Mouse (Mus musculus) liver, embryonic 12.5 days (tissue): ENCODE results near the gene Sclt1. TPM values are rescaled to one million over a fixed set of nuclear protein-coding genes. Genes with fewer than 3 reads are reported as not detected.

Source experiments
- ATAC-seq: fragments of 200-750 bp; cut with Nextera tagmentation; 2 replicates; pipeline ENCODE4 v1.8.0; 2017; ENCODE audit warnings: moderate number of reproducible peaks, mild to moderate bottlenecking, moderate library complexity
- H3K27ac ChIP-seq: fragments of 300-500 bp; sonication (generic); 2 replicates; pipeline ENCODE4 v1.5.1; 2016; ENCODE audit warnings: mild to moderate bottlenecking
- H3K27me3 ChIP-seq: fragments of 300-500 bp; sonication (generic); replicated peaks from 2 replicates; pipeline ENCODE4 v1.6.1; 2016; ENCODE audit warnings: mild to moderate bottlenecking, moderate library complexity
- H3K36me3 ChIP-seq: fragments of 300-500 bp; sonication (generic); 2 replicates; pipeline ENCODE4 v1.6.1; 2016; ENCODE audit warnings: mild to moderate bottlenecking, moderate library complexity
- H3K4me1 ChIP-seq: fragments of 300-500 bp; sonication (generic); 2 replicates; pipeline ENCODE4 v1.6.1; 2016
- H3K4me2 ChIP-seq: fragments of 300-500 bp; sonication (generic); 2 replicates; pipeline ENCODE4 v1.6.1; 2016; ENCODE audit warnings: mild to moderate bottlenecking, moderate library complexity
- H3K4me3 ChIP-seq: fragments of 300-500 bp; sonication (generic); 2 replicates; pipeline ENCODE4 v1.5.1; 2016; ENCODE audit warnings: mild to moderate bottlenecking, moderate library complexity
- H3K9ac ChIP-seq: fragments of 300-500 bp; sonication (generic); 2 replicates; pipeline ENCODE4 v1.6.1; 2016; ENCODE audit warnings: mild to moderate bottlenecking, moderate library complexity
- H3K9me3 ChIP-seq: fragments of 300-500 bp; sonication (generic); replicated peaks from 2 replicates; pipeline ENCODE4 v1.6.1; 2016; ENCODE audit warnings: mild to moderate bottlenecking, moderate library complexity
- WGBS: fragments of 180-500 bp; shearing (Covaris S2); methylation state at CpG from one replicate; pipeline ENCODE4 v1.1.7; 2016; ENCODE audit not compliant: insufficient replicate concordance; 5-methylcytosine and 5-hydroxymethylcytosine counted together
- polyA plus RNA-seq: library from polyadenylated mRNA; unstranded; fragments of >200 nt; fragmentation: Nextera tagmentation; extraction: Ambion mirVana; gene quantifications from 2 replicates; pipeline ENCODE4 v1.2.1, GENCODE M21; 2016

Gene Sclt1
- polyA plus RNA-seq, 1 experiment from 2014 or later: 8.1 TPM

GRCm38 (mm10) chr3:41581436-41581835, 160.9 kb downstream of the Sclt1 start:
- WGBS: 74% methylated on average over 8 of the region's 8 CpGs
- no peak overlapping the region for H3K4me3 ChIP-seq
- no peaks in the 10 kb centered on the region for H3K9me3 ChIP-seq
- peak; percentile 41; the same call in 1 of the 2 replicates for ATAC-seq
- H3K9ac ChIP-seq: no peak overlapping the region
- peak overlapping the region; percentile 24 for H3K4me2 ChIP-seq
- peak overlapping the region; percentile 75 for H3K27ac ChIP-seq
- H3K36me3 ChIP-seq: peaks cover 43% of the 10 kb centered on the region
- peaks cover 69% of the 10 kb centered on the region for H3K4me1 ChIP-seq
- H3K27me3 ChIP-seq: no peaks in the 10 kb centered on the region

GRCm38 (mm10) chr3:41580401-41581323, 161.7 kb downstream of the Sclt1 start:
- H3K27ac ChIP-seq: peak overlapping the region; percentile 75
- H3K9ac ChIP-seq: no peak overlapping the region
- H3K27me3 ChIP-seq: no peaks in the 10 kb centered on the region
- ATAC-seq: no peak
- WGBS: 74% methylated on average over 14 of the region's 14 CpGs
- peaks cover 67% of the 10 kb centered on the region for H3K4me1 ChIP-seq
- H3K36me3 ChIP-seq: peaks cover 40% of the 10 kb centered on the region
- H3K9me3 ChIP-seq: no peaks in the 10 kb centered on the region
- no peak overlapping the region for H3K4me3 ChIP-seq
- H3K4me2 ChIP-seq: peak overlapping the region; percentile 24; the same call in 1 of the 2 replicates

- H3K4me2 ChIP-seq: no peak overlapping the region
- no peaks in the 10 kb centered on the region for H3K27me3 ChIP-seq
- H3K4me3 ChIP-seq: no peak overlapping the region
- peaks cover 68% of the 10 kb centered on the region for H3K4me1 ChIP-seq
- no peak for ATAC-seq
- 68% methylated on average over 4 of the region's 4 CpGs for WGBS
- H3K27ac ChIP-seq: no peak overlapping the region
- peaks cover 32% of the 10 kb centered on the region for H3K36me3 ChIP-seq
- H3K9ac ChIP-seq: no peak overlapping the region
- no peaks in the 10 kb centered on the region for H3K9me3 ChIP-seq
These were observed 162.4 kb downstream of the Sclt1 start for GRCm38 (mm10) chr3:41579873-41580272.

DNA sequence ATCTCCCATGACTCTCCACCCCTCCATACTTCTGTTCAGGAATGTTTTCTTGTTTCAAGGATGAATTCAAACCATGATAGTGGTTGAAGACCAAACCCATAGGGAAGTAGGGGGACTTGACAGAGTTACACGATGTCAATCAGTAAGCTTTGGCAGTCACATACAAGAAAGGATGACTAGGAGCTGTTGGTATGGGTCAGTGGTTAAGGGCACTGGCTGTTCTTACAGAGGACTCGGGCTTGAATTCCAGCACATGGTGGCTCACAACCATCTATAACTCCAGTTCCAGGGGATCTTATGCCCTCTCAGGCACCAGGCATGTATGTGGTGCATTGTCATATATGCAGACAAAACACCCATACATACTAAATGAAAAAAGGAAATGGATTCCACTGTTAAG, 165.1 kb downstream of the Sclt1 start:
- Histone ChIP-seq H3K4me2 (no peak overlapping the region), H3K27me3 (no peaks in the 10 kb centered on the region), H3K27ac (no peak overlapping the region), H3K4me3 (no peak overlapping the region), H3K4me1 (peaks cover 84% of the 10 kb centered on the region), H3K9me3 (no peaks in the 10 kb centered on the region), H3K9ac (no peak overlapping the region), H3K36me3 (peaks cover 9% of the 10 kb centered on the region; the same call in 1 of the 2 replicates)
- 68% methylated on average over 2 of the region's 2 CpGs for WGBS
- ATAC-seq: no peak

Other genes starting within 250 kb of the Sclt1 start
- gene Jade1, start 186.8 kb downstream of the Sclt1 start, polyA plus RNA-seq: 13.8 and 14.0 TPM in 2 replicates
- 7.7 and 8.3 TPM in 2 replicates for gene D3Ertd751e, start 97 bp upstream of the Sclt1 start, polyA plus RNA-seq